Mouse (Mus musculus) kidney, postnatal 10 days (tissue): ENCODE results near the gene Cep95.
A peak's percentile ranks its signal among the peaks of the same experiment; 100 is the strongest.
"Not testable (repeated sequence)": the region's sequence is repeated elsewhere in the genome, so short reads cannot be mapped to it uniquely, and the experiment has no call there.

Experiments used
- DNase-seq: peaks from one replicate; pipeline ENCODE4 v3.0.0; 2021; ENCODE audit warnings: mixed read lengths

Gene Cep95

GRCm38 (mm10) chr11:106777395-106777794, 11.7 kb upstream of the Cep95 start:
- no peak for DNase-seq

DNA sequence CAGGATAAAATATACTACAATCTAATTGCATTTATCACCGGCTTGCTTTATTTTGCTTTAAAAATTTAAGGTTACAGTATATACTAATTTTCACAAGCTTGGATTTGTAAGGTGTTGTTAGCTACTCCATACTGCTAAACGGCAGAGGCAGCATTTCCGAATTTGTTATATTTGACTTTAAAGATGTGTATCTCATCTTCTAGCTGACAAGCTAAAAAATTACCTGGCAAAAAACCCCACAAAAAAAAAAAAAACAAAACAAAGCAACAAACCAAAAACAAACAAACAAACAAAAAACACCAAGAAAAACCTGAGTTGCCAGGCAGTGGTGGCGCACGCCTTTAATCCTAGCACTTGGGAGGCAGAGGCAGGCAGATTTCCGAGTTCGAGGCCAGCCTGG, 10.9 kb upstream of the Cep95 start:
- DNase-seq = no peak

DNA sequence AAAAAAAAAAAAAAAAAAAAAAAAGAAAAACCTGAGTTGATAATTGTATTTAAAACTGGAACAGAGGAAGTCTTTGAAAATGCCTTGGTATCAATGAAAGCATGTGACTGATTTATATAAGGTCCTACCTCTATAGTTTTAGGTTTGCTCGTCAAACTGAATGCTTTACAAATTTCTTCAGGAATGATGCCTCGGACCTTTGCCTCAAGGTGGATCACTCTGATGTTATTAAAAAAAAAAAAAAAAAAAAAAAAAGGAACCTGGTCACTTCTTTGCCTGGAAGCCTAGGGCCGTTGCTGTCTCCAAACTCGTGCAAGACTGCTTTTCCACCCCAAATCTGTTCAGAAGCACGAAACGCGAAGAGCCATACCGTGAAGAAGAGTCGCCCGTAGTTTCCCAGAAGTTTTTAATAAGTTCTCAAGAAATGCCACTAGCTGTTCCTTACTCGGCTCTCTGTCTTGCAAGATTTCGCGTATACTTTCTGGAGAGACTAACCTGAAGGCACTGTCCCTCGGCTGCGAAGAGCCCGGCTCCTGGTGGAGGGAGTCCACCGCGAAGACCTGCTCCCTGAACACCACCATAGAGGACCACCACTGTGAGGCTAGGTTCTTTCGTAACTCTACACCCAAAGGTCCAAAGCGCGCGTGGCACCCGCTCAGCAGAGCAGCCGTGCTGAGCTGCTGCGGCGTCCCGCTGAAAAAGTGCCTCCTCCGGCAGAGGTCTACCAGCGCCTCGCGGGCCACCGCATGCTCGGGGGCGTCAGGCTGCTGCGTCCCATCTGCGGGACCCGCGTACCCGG, 10.3 kb upstream of the Cep95 start:
- DNase-seq = peak; percentile 21

DNA sequence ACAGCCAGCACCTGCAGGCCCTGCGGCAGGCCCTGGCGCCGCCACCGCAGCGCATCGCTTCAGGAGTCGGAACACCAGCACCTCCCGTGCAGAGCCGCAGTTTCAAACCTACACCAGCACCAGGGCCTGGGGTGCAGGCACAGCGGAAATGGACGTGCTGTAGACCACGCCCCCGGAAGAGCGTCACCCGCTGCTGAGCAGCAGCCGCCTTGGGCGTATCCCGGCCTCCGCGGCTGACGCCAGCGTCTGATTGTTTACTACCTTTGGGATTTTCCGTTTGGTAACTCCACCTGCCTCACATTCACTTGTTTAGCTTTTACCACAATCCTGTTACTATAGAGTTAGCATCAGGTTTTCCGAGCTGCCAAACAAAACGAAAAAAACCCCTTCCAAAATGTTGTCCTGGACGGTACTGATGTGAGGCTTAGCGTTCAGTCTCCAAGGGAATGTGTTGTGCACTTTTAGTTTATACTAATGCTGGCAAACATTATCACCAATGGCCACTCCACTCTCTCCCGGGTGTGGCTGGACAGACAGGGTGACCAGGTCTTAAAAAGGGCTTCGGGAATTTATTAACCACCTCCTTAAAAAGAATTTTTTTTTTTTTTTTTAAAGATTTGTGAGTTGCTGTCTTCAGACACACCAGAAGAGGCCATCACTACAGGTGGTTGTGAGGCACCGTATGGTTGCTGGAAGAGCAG, 9.5 kb upstream of the Cep95 start, which contains the start of gene Polg2:
Gene Polg2, minus strand, starts transcription at position 150 of the 701 bp plus-strand sequence.
- peak; percentile 95 for DNase-seq

- DNase-seq = no peak
Observed at GRCm38 (mm10) chr11:106780089-106780425, 9.0 kb upstream of the Cep95 start.

GRCm38 (mm10) chr11:106780590-106781220, 8.3 kb upstream of the Cep95 start:
- no peak for DNase-seq

GRCm38 (mm10) chr11:106782271-106782670, 6.8 kb upstream of the Cep95 start:
- DNase-seq = not testable (repeated sequence)

GRCm38 (mm10) chr11:106782841-106783764, 5.9 kb upstream of the Cep95 start:
- DNase-seq = no peak

GRCm38 (mm10) chr11:106784476-106784875, 4.6 kb upstream of the Cep95 start:
- no peak for DNase-seq

DNA sequence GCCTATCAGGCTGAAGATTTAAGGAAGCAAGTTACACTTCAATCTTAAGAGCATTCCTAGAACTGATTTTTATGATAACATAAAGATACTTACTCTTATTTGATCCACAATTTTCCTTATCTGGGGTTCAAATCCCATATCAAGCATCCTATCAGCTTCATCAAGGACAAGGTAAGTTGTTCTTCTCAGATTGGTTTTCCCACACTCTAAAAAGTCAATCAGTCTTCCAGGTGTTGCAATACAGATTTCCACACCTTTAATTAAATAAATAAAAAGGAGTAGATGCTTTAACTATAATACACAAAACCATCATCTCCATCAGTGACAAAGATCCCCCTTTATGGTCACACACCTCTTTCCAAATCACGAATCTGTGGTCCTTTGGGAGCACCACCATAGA, 4.0 kb upstream of the Cep95 start:
- DNase-seq = no peak

DNA sequence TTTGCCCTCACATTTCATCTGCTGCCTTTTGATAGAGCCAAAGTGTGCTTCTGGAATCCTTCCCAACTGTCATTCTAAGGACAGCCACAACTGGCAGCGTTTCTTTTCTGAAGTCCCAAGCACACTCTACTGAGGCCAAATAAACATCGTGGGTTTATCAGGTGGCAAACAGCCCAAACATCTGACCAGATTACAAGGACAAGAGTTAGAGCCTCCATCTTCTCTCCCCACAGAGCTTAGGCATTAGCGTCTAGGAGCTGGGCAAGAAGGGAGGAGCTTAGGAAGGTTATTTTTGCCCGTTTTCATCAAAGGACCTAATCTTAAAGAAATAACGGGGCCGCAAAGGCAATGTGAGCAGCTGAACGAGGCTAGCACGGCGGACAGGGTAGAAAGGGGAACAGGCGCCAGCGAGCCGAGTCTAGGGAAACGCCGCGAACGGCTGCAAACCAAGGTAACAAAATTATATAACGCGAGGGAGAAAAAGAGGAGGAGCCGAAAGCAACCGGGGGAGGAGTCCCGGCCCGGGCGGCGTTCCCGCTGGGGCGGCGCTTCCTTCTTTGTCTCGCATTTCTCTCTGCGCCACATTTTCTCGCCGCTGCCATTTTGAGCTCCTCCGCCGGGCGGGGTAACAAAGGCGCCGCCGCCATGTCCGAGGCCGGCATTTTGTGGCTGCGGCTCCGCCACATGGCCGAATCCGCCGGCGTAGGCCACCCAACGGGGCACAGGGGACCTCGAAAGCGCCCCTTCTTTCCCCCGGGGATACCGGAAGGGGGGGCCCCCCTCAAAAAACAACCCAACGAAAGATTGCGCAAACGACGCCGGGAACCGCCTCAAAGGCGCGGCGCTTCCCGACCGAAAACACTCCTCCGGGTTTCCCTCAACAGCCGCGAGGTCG, 1.7 kb upstream of the Cep95 start:
- peak; percentile 96 for DNase-seq

GRCm38 (mm10) chr11:106788026-106788774, 852 bp upstream of the Cep95 start:
- peak; percentile 100 for DNase-seq

DNA sequence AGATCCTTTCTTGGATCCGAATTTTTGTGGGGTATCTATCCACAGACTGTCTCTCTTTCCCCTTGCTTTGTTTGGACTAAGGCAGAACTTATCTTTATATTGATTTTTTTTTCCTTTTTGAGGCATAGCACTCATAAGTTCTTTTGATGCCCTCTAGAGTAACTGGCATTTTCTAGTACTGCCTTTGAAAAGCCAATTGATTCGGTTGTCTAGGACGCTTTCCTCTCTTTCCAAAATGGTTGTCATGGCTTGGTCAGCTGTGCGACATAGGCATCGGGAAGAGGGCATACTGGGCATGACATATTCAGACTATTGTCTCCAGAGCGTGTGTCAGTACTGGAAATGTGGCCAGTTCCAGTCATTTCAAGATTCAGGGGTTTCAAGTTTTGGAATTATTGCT, 597 bp downstream of the Cep95 start:
- DNase-seq = no peak

GRCm38 (mm10) chr11:106793846-106794245, 4.8 kb downstream of the Cep95 start:
- DNase-seq = no peak

GRCm38 (mm10) chr11:106795679-106796078, 6.6 kb downstream of the Cep95 start:
- DNase-seq = peak; percentile 40

GRCm38 (mm10) chr11:106802069-106802627, 13.1 kb downstream of the Cep95 start:
- no peak for DNase-seq

DNA sequence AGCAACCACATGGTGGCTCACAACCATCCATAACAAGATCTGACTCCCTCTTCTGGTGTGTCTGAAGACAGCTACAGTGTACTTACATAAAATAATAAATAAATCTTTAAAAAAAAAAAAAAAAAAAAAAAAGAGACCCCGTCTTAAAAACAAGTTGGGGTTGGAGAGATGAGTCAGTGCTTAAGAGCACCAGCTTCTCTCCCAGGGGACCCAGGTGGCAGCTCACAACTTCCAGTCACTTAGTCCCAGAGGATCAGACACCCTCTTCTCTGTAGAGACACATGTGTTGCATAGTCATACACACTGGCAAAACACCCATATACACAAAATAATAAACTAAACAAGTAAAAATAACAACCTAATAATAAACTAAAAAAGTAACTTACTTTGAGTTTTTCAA, 18.4 kb downstream of the Cep95 start:
- not testable (repeated sequence) for DNase-seq

- DNase-seq = no peak
Observed at GRCm38 (mm10) chr11:106812410-106813136, 23.5 kb downstream of the Cep95 start.

DNA sequence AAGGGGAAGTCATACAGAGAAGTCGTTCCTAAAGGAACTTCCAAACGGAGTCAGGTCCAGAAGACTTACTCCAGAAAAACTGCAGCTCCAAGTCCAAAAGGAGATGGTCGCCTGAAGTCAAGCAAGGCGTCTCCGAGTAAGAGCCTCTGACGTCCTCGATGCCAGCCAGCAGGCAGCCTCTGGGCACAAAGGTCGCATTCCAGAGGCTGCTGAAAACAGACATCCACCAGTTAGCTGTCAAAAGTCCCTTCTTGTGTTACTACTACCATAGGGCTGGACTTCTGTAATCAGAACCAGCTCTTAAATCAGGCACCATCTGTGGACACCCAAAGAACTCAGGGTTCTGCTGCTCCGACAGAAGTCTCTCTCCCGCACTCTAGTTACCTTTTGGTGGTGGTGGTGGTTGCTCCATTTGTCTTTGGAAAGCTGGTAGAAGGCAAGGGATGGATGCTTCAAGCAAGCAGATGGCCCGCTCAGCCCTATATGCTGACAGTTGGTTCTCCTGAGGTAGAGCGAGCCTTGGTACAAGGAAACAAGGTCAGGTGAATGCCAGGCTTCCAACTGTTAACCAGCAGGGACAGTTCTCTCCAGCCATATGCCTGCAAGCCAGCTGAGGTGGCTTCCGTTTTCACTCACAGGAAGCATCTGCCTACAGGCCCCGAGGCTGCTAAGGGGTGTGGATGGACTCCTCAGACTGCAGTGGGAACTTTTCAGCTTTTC, 25.7 kb downstream of the Cep95 start:
- DNase-seq = peak; percentile 64
